Mouse (Mus musculus): ENCODE results near the gene Smyd3. TPM values are rescaled to one million over a fixed set of nuclear protein-coding genes. Genes with fewer than 3 reads are reported as not detected.

Smyd3 gene
- total RNA-seq, 2 experiments from 2014 or later, result 2.1 to 6.0 TPM

DNA sequence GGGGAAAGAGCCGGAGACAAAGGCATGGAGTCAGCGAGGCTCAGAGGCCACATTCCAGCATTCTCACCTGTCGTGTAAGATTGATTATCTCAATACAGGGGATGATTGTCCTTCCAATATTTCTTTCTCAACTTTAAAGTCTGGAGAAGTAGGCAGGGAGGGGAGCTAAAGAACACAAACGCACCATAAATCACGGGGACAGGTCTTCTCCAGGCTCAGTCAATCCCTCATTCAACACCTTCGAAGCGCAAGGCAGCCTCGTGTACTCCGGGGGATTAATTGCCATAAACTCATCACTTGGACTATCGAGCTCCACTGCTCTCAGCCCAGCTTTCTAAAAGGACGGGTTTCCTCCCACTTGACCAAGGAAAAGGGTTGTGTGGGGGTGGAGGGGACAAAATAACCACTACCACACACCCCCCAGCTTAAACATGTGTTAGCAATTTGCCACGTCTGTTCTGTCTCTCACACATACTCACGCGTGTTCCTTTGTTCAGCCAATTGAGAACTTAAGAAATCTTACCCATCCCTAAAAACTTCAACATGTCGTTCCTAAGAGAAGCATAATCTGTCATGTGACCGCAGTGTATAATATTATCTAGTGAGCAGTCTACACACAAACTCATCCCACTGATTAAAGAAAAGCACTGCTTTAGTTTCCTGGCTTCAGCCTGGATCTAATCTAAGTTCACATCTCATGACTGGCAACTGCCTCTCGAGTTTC lies 43.8 kb downstream of the Smyd3 start:
- no peak for ATAC-seq (replicated peaks; ENCODE audit: low FRiP score, poor library complexity, severe bottlenecking)

DNA sequence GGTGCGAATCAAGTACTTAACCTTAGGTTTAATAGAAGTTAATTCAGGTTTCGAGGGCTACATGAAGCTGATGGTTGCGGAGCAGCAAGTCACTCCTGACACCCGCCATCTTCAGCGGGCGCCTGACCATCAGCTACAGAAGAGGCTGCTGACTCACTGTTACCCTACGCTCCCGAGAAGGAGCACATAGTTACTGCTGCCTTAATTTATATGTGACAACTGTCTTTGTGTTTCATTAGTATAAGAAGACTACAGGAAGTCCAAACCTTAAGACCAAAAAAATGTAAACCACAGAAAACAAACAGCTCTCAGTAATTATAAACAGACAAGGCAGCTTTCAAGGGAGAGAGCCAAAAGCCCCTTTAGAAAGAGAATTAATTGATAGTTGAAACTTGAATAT lies 49.9 kb downstream of the Smyd3 start:
- no peak for ATAC-seq (replicated peaks; ENCODE audit: low FRiP score, poor library complexity, severe bottlenecking)

DNA sequence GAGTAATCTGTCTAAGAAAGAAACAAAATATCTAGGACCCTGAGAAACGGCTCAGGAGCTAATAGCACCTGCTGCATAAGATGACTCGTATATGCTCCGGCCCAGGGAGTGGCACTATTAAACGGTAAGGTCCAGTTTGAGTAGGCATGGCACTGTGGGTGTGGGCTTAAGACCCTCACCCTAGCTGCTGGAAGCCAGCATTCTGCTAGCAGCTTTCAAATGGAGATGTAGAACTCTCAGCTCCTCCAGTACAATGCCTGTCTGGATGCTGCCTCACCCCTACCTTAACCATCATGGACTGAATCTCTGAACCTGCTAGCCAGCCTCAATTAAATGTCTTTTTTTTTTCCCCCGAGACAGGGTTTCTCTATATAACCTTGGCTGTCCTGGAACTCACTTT lies 55.5 kb downstream of the Smyd3 start:
- no peak for ATAC-seq (replicated peaks; ENCODE audit: low FRiP score, poor library complexity, severe bottlenecking)

DNA sequence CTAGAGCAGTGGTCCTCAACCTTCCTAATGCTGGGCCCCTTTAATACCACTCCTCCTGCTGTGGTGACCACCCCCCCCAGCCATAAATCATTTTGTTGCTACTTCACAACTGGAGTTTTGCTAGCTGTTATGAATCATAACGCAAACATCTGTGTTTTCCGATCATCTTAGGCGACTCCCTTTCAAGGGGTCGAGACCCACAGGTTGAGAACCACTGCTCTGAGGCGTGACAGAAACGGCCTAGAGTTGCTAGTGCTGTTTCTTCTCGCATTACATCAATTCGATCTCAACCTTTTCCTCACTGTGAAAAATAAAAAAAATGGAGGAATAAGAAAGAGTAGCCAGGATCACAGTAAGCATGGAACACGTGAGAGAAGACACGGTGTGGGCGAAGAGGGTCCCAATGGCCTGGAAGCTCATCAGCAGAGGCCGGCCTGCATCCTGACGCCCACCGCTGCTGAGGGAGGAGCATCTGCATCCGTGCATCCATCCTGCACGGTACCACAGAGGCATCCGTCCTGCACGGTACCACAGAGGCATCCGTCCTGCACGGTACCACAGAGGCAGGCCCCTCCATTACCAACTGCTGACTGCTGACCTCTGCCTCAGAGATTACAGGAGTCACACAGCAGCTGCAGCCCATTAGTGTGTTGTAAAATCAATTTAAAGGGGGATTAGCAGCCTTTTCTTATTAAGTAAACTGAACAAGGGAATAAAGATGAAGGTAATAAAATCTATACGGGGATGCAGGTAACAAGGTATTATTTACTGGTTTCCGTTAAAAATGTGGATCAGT lies 56.6 kb downstream of the Smyd3 start:
- ATAC-seq (replicated peaks; ENCODE audit: low FRiP score, poor library complexity, severe bottlenecking), result no peak

DNA sequence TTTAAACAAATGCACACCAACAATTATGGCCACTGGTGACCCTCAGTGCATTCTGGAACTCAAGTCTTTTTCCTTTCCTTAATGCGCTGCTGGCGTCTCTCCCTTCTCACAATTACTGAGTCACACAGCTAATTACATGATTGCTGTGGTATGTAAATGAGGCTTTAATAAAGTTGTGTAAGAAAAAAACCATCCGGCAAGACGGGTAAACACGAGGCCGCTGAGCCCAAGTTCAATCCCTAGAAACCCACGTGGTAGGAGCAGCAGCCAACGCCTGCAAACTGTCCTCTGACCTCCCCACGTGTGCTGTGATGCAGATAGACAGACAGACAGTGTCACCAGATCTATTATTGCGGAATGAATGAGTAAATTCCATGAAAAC lies 58.9 kb downstream of the Smyd3 start:
- no peak for ATAC-seq (replicated peaks; ENCODE audit: low FRiP score, poor library complexity, severe bottlenecking)

DNA sequence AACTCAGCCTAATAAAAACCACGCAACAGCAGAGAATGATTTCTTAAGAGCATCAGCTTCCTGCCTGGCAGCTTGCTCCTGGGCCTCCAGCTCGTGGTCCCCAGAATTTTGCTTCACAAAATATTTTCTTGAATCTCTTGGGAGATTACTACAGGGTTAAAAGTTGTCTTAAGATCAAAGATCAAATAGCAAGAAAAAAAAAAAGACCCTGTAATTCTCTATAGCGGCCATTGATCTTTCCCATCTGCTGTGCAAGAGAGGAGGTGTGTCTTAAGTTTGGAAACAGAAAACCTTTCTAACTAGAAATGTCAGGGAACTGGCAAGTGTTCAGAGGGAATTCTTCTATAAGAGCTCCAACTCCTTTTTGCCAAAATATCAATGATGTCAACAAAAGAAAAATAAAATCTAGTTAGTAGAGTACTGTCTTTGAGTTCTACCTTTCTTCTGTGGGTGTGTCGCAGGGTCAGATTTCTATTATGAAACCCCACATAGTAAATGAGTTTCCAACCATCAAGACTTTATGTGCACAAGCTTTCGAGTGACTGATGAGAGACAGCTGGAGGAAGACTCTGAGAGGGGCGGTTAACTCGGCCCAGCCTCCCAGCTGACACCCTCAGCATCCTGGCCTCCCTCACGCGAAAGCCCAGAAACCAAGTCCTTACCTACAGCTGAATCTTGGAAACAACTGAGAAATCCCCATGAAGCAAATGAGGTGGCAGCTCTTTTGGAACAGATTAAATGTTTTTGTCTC lies 59.4 kb downstream of the Smyd3 start:
- ATAC-seq (replicated peaks; ENCODE audit: low FRiP score, poor library complexity, severe bottlenecking), result no peak

DNA sequence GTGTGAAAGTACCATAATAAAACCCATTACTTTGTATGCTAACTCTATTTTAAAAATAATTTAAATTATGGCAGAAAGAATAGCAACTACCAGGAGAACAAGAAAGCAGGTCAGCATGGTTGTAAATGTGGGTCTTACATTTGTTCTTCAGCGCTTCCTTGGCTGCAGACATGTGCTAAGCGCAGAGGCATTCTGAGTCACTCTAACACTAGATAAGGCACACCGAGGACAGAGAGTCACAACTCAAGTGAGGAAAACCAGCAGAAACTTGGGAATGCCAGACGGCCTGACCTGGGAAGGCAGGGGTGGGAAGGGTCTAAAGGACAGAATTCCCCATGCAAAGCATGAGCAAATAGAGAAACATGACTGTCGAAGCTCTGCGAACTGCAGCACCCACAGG lies 63.2 kb downstream of the Smyd3 start:
- no peak for ATAC-seq (replicated peaks; ENCODE audit: low FRiP score, poor library complexity, severe bottlenecking)

DNA sequence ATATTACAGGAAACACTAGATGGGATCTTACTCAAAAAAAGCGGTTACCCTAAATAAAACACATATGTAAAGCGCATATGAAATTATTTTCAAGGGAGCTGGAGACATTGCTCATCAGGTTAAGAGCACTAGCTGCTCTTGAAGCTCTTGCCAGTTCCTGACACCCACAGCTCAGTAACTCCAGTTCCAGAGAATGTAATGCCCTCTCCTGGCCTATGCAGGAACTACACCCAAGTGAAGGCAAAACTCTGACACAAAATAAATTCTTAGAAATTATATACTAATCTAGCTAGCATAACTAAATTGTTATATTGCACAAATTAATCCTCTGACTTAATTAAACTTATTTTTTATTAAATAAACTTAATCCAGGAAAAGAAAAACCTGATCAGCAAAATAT lies 66.6 kb downstream of the Smyd3 start:
- ATAC-seq (replicated peaks; ENCODE audit: low FRiP score, poor library complexity, severe bottlenecking), result no peak

DNA sequence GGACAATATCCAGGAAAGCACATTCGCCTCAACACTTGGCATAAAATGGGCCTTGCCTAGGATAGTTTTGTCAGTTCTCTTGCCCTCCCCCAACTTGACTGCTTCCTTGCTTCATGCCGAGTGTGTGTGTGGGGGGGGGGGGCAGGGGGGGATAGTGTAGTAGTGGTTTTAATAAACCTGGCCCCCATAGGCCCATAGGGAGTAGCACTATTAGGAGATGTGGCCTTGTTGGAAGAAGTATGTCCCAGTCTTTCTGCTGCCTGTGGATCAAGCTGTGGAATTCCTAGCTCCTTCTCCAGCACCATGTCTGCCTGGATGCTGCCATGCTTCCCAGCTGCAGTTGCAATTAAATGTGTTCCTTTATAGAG lies 71.0 kb downstream of the Smyd3 start:
- no peak for ATAC-seq (replicated peaks; ENCODE audit: low FRiP score, poor library complexity, severe bottlenecking)

DNA sequence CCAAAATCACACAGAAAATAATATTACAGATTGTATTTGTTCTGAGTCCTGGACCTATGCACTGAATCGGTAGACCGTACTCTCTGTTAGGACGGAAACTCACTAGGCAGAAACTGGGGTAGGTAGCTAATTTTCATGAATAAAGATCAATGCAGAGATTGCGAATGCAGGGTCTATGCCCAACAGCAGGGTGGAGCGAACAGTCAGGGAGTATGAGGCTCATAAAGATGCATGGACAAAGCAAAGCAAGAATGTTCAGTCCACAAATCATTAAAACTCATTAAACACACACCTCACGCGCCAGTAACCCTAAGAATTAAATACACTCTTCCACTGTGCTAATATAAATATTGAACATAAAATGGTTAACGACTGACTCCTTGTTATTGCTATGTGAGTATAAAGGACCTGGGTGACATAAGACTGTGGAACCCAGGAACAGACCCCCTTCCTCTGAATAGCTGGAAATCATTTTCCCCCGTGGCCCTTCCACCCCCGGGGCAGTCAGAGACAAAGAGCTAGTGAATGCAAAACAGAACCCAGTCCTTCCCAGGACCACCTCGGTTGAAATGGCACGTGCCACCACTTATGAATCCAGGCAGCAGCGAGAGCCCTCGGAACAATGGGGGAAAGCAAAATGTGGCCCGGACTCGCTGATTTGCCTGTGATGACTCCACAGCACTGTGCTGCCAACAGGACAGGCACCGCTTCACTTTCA lies 71.6 kb downstream of the Smyd3 start:
- no peak for ATAC-seq (replicated peaks; ENCODE audit: low FRiP score, poor library complexity, severe bottlenecking)

DNA sequence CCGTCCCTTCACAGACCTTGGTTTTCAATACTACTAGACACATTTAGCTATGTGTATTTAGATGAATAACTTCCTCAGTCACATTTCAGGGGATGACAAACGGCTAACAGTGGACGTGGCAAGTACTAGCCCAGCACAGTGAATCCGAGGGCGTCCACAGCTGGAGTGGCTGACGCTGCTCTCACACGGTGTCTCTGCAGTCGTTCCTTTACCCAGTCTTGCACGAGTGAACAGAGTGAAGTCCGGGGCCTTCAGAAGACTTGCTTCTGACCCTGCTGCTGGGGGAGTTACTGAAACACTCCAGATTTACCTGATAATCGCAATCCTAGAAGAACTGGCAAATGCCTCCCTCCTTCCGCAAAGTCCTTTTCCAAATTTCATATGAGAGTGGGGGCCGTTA lies 74.0 kb downstream of the Smyd3 start:
- ATAC-seq (replicated peaks; ENCODE audit: low FRiP score, poor library complexity, severe bottlenecking), result no peak

DNA sequence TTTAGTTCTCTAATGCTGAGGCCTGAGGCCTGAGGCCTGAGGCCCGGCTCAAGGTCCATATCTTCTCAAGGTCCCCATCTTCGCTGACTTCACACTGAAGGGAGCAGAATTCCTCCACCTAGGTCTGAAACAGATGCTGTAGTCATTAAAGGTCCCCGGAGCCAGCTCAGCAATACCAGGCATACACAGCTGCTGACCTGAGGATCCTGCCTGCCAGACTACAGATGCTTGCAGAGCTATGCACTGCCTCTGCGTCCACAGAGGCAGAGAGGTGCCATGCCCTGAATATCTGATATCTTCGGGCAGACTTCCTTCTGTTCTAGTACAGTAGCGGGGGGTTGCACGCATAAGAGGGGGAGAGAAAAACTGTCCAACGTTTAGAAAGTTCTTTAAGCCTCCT lies 74.4 kb downstream of the Smyd3 start:
- no peak for ATAC-seq (replicated peaks; ENCODE audit: low FRiP score, poor library complexity, severe bottlenecking)

DNA sequence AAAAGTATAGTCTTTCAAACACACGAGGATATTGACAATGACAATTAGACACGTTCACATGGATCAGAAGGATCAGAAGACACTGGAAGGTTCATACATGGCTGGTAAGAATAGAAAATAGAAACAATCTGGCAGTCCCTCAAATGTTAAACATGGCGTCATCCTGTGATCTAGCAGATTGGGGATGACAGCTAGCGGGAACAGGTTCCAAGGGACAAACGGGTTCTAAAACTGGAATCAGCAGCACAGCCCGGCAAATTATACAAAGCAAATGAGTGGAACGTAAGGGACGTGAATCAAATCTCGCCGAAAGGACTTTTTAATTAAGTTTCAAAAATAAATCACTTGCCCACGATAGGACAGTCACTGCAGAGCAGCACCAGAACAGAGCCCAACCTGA lies 81.2 kb downstream of the Smyd3 start:
- no peak for ATAC-seq (replicated peaks; ENCODE audit: low FRiP score, poor library complexity, severe bottlenecking)

DNA sequence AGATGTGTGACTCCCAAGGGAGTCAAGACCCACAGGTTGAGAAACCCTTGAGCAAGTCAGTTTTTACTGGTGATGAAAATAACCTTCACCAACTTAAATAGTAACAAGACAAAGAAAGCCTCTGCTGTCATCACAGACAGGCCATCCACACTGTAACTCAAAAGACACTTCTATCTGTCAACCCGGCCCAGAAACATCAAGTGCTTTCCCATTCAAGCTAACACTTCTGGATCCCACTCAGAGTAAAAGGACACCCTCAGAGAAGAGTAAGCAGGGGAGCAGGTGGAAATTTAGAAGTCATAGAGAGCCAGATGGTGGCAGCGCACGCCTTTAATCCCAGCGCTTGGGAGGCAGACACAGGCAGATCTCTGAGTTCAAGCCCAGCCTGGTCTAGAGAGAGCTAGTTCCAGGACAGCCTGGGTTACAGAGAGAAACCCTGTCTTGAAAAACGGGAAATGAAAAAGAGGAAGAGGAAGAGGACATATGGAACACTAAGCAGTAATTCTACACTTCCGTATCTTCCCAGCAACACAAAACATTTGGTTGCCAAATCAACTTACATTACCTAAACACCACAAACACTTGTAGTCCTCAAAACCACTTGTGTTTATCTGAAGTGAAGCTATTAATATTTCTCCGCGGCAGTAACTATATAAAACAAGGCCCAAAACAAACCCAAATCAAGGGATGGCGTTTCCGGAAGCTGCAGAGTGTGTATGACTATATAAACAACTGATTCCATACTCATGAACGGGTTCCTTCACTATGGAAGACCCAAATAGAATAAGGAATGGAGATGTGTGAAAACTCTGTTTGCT lies 83.2 kb downstream of the Smyd3 start:
- ATAC-seq (replicated peaks; ENCODE audit: low FRiP score, poor library complexity, severe bottlenecking), result no peak

DNA sequence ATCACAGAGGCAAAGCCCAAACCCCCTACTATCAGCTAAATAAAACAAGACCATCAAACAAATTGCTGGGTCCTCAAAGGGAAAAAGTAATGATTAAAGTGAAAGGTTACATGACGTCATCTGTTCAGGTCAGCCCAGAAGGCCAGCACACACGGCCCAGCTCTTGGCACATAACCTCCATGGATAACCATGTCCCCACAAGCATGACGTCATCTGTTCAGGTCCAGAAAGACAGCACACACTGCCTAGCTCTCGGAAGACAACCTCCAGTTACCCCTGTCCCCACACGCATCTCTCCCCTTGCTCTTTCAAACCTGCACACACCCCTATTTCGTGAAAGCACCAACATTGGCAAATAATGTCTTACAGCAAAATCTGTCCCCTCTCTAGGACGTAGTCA lies 84.0 kb downstream of the Smyd3 start:
- no peak for ATAC-seq (replicated peaks; ENCODE audit: low FRiP score, poor library complexity, severe bottlenecking)

DNA sequence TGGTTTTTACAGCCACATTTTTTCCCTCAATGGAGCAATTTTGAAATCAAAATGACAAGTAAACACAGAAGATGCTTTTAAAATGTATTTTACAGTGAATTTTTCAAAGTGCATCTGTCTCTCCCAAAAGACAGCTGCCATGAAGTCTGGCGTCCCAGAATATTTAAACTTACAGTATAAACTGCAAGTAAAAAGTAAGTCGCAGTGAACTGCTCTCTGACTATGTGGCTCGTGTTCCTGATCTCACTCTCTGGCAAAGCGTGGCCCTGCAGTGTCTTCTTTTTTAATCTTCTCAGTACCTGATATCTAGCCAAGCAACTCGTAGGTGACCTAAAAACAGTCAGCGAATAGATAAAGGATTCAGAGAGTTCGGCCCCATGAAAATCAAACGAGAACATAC lies 84.5 kb downstream of the Smyd3 start:
- ATAC-seq (replicated peaks; ENCODE audit: low FRiP score, poor library complexity, severe bottlenecking), result no peak

DNA sequence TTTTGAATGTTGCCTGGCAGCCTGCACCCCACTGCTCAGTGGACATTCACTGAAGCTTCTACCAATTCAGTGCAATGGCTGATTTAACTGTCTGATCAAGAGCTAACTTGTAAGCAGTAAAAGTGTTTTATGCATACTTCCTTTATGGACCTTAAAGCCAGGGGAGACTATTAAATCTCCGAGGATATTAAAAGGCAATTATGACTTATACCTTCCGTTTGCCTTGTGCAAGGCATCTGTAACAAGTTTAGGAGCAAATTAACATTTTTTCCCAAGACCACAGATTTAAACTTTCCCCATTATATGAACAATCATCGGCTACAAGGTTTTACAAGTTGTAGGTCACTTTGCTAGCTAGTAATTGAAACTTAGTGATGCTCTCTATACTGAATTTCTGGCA lies 87.8 kb downstream of the Smyd3 start:
- ATAC-seq (replicated peaks; ENCODE audit: low FRiP score, poor library complexity, severe bottlenecking), result no peak

DNA sequence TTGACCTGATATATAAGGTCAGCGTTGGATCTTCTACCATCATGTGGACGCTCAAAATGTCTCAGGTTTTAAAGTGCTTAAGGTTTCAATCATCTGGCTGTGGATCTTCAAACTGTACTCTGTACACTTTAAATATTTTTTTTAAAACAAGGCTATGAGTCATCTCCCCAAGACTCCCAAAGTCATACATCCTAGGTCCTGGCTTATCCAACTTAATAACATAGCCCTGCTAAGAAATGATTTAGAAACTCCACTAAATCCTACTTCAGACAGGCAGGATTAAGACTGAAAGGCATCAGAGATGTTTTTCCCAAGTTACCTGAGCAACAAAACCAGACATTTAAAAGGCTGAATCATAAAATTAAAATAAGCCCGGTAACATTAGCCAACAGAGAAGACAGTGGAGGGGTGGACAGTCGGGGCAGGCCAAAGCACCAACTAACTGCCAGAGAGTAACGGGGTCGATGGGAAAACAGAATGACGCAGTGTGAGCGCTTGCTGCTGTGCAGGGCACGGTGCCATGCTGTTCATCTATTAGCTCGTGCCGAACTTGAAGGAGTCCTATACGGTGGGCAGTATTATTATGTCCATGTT lies 92.9 kb downstream of the Smyd3 start:
- ATAC-seq (replicated peaks; ENCODE audit: low FRiP score, poor library complexity, severe bottlenecking), result no peak

DNA sequence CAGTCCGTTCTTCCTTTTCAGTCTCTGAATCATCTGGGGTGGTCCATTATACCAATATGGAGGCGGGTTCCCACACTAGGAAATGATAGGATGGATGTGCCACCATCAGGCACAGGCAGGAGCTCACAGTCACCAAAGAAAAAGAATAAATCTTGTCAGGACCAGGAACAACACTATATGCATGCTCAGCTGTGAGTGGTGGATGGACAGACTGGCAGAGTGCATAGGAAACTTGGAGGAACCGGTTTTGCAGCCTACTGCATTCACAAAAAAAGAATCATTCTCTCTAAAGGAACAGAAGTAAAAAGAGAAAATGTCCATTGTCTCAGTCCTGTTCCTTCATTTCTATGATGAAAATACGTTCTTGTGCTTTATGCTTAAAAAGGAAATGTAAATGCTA lies 98.8 kb downstream of the Smyd3 start:
- no peak for ATAC-seq (replicated peaks; ENCODE audit: low FRiP score, poor library complexity, severe bottlenecking)
